Mouse (Mus musculus) CH12.LX (cell line): ENCODE measurements around the gene Max. TPM values are rescaled to one million over a fixed set of nuclear protein-coding genes. Genes with fewer than 3 reads are reported as not detected.
A peak's percentile ranks its signal among the peaks of the same experiment; 100 is the strongest.

Source experiments
- DNase-seq: peaks from one replicate; pipeline ENCODE4 v3.0.0-alpha.2; 2013; ENCODE audit errors: extremely low read depth
- H3K27ac ChIP-seq: 2 replicates; pipeline ENCODE4 v1.5.1; 2012; ENCODE audit warnings: low read depth, mild to moderate bottlenecking, control low read depth, moderate library complexity; ENCODE audit not compliant: insufficient read depth
- H3K27me3 ChIP-seq: replicated peaks from 2 replicates; pipeline ENCODE3; 2012; ENCODE audit warnings: inconsistent platforms
- H3K36me3 ChIP-seq, 2 experiments: replicated peaks in 1 of 2; 2 replicates each; pipeline versions ENCODE3 to v1.6.1; 2012; ENCODE audit warnings: inconsistent platforms in 1 of 2, low read length in 1 of 2, mild to moderate bottlenecking in 1 of 2, mixed read lengths in 1 of 2, moderate library complexity in 1 of 2; ENCODE audit not compliant: control insufficient read depth in 1 of 2, insufficient read depth in 1 of 2
- H3K4me1 ChIP-seq, 2 experiments: 2 replicates each; pipeline ENCODE4 v1.6.1; 2012; ENCODE audit warnings: inconsistent platforms in 1 of 2, moderate library complexity in 1 of 2; ENCODE audit not compliant: insufficient read depth in 2 of 2, control insufficient read depth in 1 of 2
- H3K4me2 ChIP-seq: 2 replicates; pipeline ENCODE4 v1.6.1; 2012; ENCODE audit warnings: low read depth, mild to moderate bottlenecking, control low read depth; ENCODE audit not compliant: poor library complexity, insufficient read depth, severe bottlenecking
- H3K4me3 ChIP-seq, 3 experiments: fragments of 150-350 bp in 1 of 3; sonication (generic) in 1 of 3; replicated peaks in 1 of 3; 2 replicates each; pipeline versions ENCODE3 to v1.5.1; 2011 to 2012; ENCODE audit warnings: low read depth in 2 of 3, low read length in 2 of 3, mild to moderate bottlenecking in 2 of 3, moderate library complexity in 2 of 3, control low read depth in 1 of 3, improper control_type of control experiment in 1 of 3, inconsistent platforms in 1 of 3, mixed read lengths in 1 of 3; ENCODE audit not compliant: poor library complexity in 1 of 3
- H3K79me2 ChIP-seq: replicated peaks from 2 replicates; pipeline ENCODE4 v1.6.1; 2012; ENCODE audit warnings: mild to moderate bottlenecking, moderate library complexity; ENCODE audit not compliant: control insufficient read depth, poor library complexity, insufficient read depth, severe bottlenecking; ENCODE audit errors: extremely low read depth
- H3K9ac ChIP-seq: 2 replicates; pipeline ENCODE4 v1.6.1; 2012; ENCODE audit warnings: low read depth, mild to moderate bottlenecking, control low read depth, moderate library complexity; ENCODE audit not compliant: insufficient read depth
- H3K9me3 ChIP-seq: replicated peaks from 2 replicates; pipeline ENCODE3; 2012; ENCODE audit warnings: low read length, inconsistent platforms, mixed read lengths
- BHLHE40 ChIP-seq: IDR thresholded peaks from 2 replicates; pipeline ENCODE4 v1.6.1; 2011; ENCODE audit warnings: mild to moderate bottlenecking, low read depth, low read length, improper control_type of control experiment
- CHD1 ChIP-seq: IDR thresholded peaks from 2 replicates; pipeline ENCODE4 v1.6.1; 2012; ENCODE audit warnings: low read depth, low read length, improper control_type of control experiment, inconsistent platforms
- CHD2 ChIP-seq: IDR thresholded peaks from 2 replicates; pipeline ENCODE4 v1.6.1; 2011; ENCODE audit warnings: low read length, improper control_type of control experiment
- CTCF ChIP-seq, 2 experiments: IDR thresholded peaks in 1 of 2; conservative IDR thresholded peaks in 1 of 2; 2 replicates each; pipeline ENCODE4 v1.5.1; 2011 to 2012; ENCODE audit warnings: low read depth in 2 of 2, low read length in 2 of 2, improper control_type of control experiment in 1 of 2, inconsistent platforms in 1 of 2, mild to moderate bottlenecking in 1 of 2, moderate library complexity in 1 of 2
- E2F4 ChIP-seq: IDR thresholded peaks from 2 replicates; pipeline ENCODE4 v1.6.1; 2011; ENCODE audit warnings: low read depth, low read length, improper control_type of control experiment; ENCODE audit not compliant: insufficient replicate concordance
- ELF1 ChIP-seq: IDR thresholded peaks from 2 replicates; pipeline ENCODE4 v1.6.1; 2014; ENCODE audit warnings: low read depth, mild to moderate bottlenecking, inconsistent platforms, low read length, improper control_type of control experiment
- EP300 ChIP-seq: IDR thresholded peaks from 2 replicates; pipeline ENCODE4 v1.6.1; 2011; ENCODE audit warnings: low read length, improper control_type of control experiment
- ETS1 ChIP-seq: conservative IDR thresholded peaks from 2 replicates; pipeline ENCODE4 v1.6.1; 2012; ENCODE audit warnings: low read depth, mild to moderate bottlenecking, inconsistent platforms, low read length, improper control_type of control experiment, moderate library complexity
- GABPA ChIP-seq: IDR thresholded peaks from 2 replicates; pipeline ENCODE4 v1.6.1; 2012; ENCODE audit warnings: low read depth, low read length, improper control_type of control experiment, inconsistent platforms; ENCODE audit not compliant: insufficient replicate concordance
- HCFC1 ChIP-seq: IDR thresholded peaks from 2 replicates; pipeline ENCODE4 v1.6.1; 2012; ENCODE audit warnings: low read depth, mild to moderate bottlenecking, inconsistent platforms, low read length, improper control_type of control experiment
- IRF4 ChIP-seq: IDR thresholded peaks from 2 replicates; pipeline ENCODE4 v1.6.1; 2014; ENCODE audit warnings: low read depth, mild to moderate bottlenecking, inconsistent platforms, low read length, improper control_type of control experiment
- JUN ChIP-seq: IDR thresholded peaks from 2 replicates; pipeline ENCODE4 v1.6.1; 2011; ENCODE audit warnings: low read depth, mild to moderate bottlenecking, low read length, improper control_type of control experiment, moderate library complexity; ENCODE audit not compliant: insufficient read depth
- JUND ChIP-seq: conservative IDR thresholded peaks from 2 replicates; pipeline ENCODE4 v1.6.1; 2011; ENCODE audit warnings: low read depth, low read length, improper control_type of control experiment
- KAT2A ChIP-seq: IDR thresholded peaks from 2 replicates; pipeline ENCODE4 v1.6.1; 2012; ENCODE audit warnings: low read length, improper control_type of control experiment, inconsistent platforms; ENCODE audit not compliant: insufficient replicate concordance
- MAFK ChIP-seq: IDR thresholded peaks from 2 replicates; pipeline ENCODE4 v1.6.1; 2011; ENCODE audit warnings: low read length, improper control_type of control experiment; ENCODE audit not compliant: insufficient replicate concordance
- MAX ChIP-seq: IDR thresholded peaks from 2 replicates; pipeline ENCODE4 v1.6.1; 2011; ENCODE audit warnings: low read length, improper control_type of control experiment
- MAZ ChIP-seq: IDR thresholded peaks from 2 replicates; pipeline ENCODE4 v1.6.1; 2012; ENCODE audit warnings: low read depth, mild to moderate bottlenecking, inconsistent platforms, low read length, improper control_type of control experiment, moderate library complexity
- MEF2A ChIP-seq: IDR thresholded peaks from 2 replicates; pipeline ENCODE4 v1.6.1; 2014; ENCODE audit warnings: low read depth, mild to moderate bottlenecking, inconsistent platforms, low read length, improper control_type of control experiment, borderline replicate concordance
- MXI1 ChIP-seq: IDR thresholded peaks from 2 replicates; pipeline ENCODE4 v1.6.1; 2011; ENCODE audit warnings: mild to moderate bottlenecking, low read depth, low read length, improper control_type of control experiment
- MYC ChIP-seq: IDR thresholded peaks from 2 replicates; pipeline ENCODE4 v1.6.1; 2011; ENCODE audit warnings: low read depth, mild to moderate bottlenecking, improper control_type of control experiment, low read length
- NELFE ChIP-seq: IDR thresholded peaks from 2 replicates; pipeline ENCODE4 v1.6.1; 2011; ENCODE audit warnings: low read depth, low read length, improper control_type of control experiment
- NRF1 ChIP-seq: IDR thresholded peaks from 2 replicates; pipeline ENCODE4 v1.6.1; 2014; ENCODE audit warnings: low read depth, mild to moderate bottlenecking, inconsistent platforms, low read length, improper control_type of control experiment, moderate library complexity
- PAX5 ChIP-seq: IDR thresholded peaks from 2 replicates; pipeline ENCODE4 v1.6.1; 2012; ENCODE audit warnings: low read length, inconsistent platforms, mixed read lengths
- POLR2A ChIP-seq: IDR thresholded peaks from 2 replicates; pipeline ENCODE4 v1.6.1; 2011; ENCODE audit warnings: low read depth, mild to moderate bottlenecking, improper control_type of control experiment, low read length
- POLR2AphosphoS2 ChIP-seq: IDR thresholded peaks from 2 replicates; pipeline ENCODE4 v1.6.1; 2011; ENCODE audit warnings: low read depth, low read length, improper control_type of control experiment
- RAD21 ChIP-seq: IDR thresholded peaks from 2 replicates; pipeline ENCODE4 v1.6.1; 2011; ENCODE audit warnings: low read depth, mild to moderate bottlenecking, low read length, improper control_type of control experiment, moderate library complexity
- RCOR1 ChIP-seq: conservative IDR thresholded peaks from 2 replicates; pipeline ENCODE4 v1.6.1; 2012; ENCODE audit warnings: low read depth, mild to moderate bottlenecking, inconsistent platforms, low read length, improper control_type of control experiment
- SIN3A ChIP-seq: IDR thresholded peaks from 2 replicates; pipeline ENCODE4 v1.6.1; 2012; ENCODE audit warnings: low read length, improper control_type of control experiment, inconsistent platforms
- TBP ChIP-seq: conservative IDR thresholded peaks from 2 replicates; pipeline ENCODE4 v1.6.1; 2011; ENCODE audit warnings: low read depth, low read length, improper control_type of control experiment
- TCF12 ChIP-seq: IDR thresholded peaks from 2 replicates; pipeline ENCODE4 v1.6.1; 2014; ENCODE audit warnings: low read depth, mild to moderate bottlenecking, inconsistent platforms, low read length, improper control_type of control experiment
- UBTF ChIP-seq: IDR thresholded peaks from 2 replicates; pipeline ENCODE4 v1.6.1; 2012; ENCODE audit warnings: low read depth, mild to moderate bottlenecking, inconsistent platforms, low read length, improper control_type of control experiment, moderate library complexity
- USF1 ChIP-seq: IDR thresholded peaks from 2 replicates; pipeline ENCODE4 v1.6.1; 2014; ENCODE audit warnings: low read depth, mild to moderate bottlenecking, inconsistent platforms, low read length, improper control_type of control experiment
- USF2 ChIP-seq: conservative IDR thresholded peaks from 2 replicates; pipeline ENCODE4 v1.6.1; 2011; ENCODE audit warnings: low read depth, low read length, improper control_type of control experiment
- ZC3H11A ChIP-seq: IDR thresholded peaks from 2 replicates; pipeline ENCODE4 v1.6.1; 2012; ENCODE audit warnings: low read depth, mild to moderate bottlenecking, inconsistent platforms, low read length, improper control_type of control experiment
- ZKSCAN1 ChIP-seq: IDR thresholded peaks from 2 replicates; pipeline ENCODE4 v1.6.1; 2012; ENCODE audit warnings: low read depth, inconsistent platforms, low read length, improper control_type of control experiment, borderline replicate concordance
- ZMIZ1 ChIP-seq: IDR thresholded peaks from 2 replicates; pipeline ENCODE4 v1.6.1; 2012; ENCODE audit warnings: low read depth, mild to moderate bottlenecking, inconsistent platforms, low read length, improper control_type of control experiment
- ZNF384 ChIP-seq: IDR thresholded peaks from 2 replicates; pipeline ENCODE4 v1.6.1; 2012; ENCODE audit warnings: low read depth, low read length, improper control_type of control experiment, inconsistent platforms
- dilution Hi-C: fragments of 300-500 bp; cut with MboI; formaldehyde crosslinking; loops from 2 replicates; pipeline ENCODE4 v1.14.3; 2020; ENCODE audit warnings: low sequenced_read_pairs; ENCODE audit not compliant: extremely low pct_unique_long_range_greater_than_20kb, extremely low pct_ligation_motif_present
- in situ Hi-C: fragments of 300-500 bp; cut with MboI; formaldehyde crosslinking; loops from 3 replicates; pipeline ENCODE4 v1.14.3; 2019; ENCODE audit warnings: low sequenced_read_pairs, low pct_ligation_motif_present, low pct_unique_long_range_greater_than_20kb, mixed read lengths
- polyA plus RNA-seq: library from polyadenylated mRNA; unstranded; fragments of >175 nt; gene quantifications from 2 replicates; pipeline ENCODE4 v1.2.1, GENCODE M21; 2012; ENCODE audit warnings: low read depth; ENCODE audit not compliant: insufficient read length
- total RNA-seq, 2 experiments: library from RNA; depleted of rRNA; stranded (reverse); fragments of 300-350 nt in 1 of 2; fragments of >200 nt in 1 of 2; gene quantifications; 2 replicates each; pipeline ENCODE4 v1.2.3; 2012 to 2014

The Max gene
- total RNA-seq (2012; rRNA removed) (23.9 and 31.7 TPM in 2 replicates), total RNA-seq (2014; rRNA removed) (69.6 and 84.8 TPM in 2 replicates), polyA plus RNA-seq (106 and 128 TPM in 2 replicates)

GRCm38 (mm10) chr12:76961932-76962891, at the start of gene Max:
TSS of gene Max (minus strand) at chr12:76962201.
- peak within 1 kb of the TSS; percentile 98 for H3K4me2 ChIP-seq
- H3K9ac ChIP-seq = peak within 1 kb of the TSS; percentile 83
- H3K36me3 ChIP-seq = peaks cover 0 to 15% of the 10 kb centered on the region in 2 experiments
- peak within 1 kb of the TSS; percentile 10; the same call in 1 of the 2 replicates for H3K27ac ChIP-seq
- DNase-seq = peak; percentile 99
- peak within 1 kb of the TSS; percentile 74 to 85 (median 83) for H3K4me3 ChIP-seq
- H3K79me2 ChIP-seq = peaks cover 33% of the 10 kb centered on the region
- H3K4me1 ChIP-seq = peaks cover 0 to 26% of the 10 kb centered on the region in 2 experiments; a peak in 2 of 4 replicates
- dilution Hi-C loops (no loop called here), in situ Hi-C loops (no loop called here)
- H3K9me3 ChIP-seq = no peaks in the 10 kb centered on the region
- no peaks in the 10 kb centered on the region for H3K27me3 ChIP-seq
- TF ChIP-seq CTCF (conservative IDR thresholded peaks at IDR 0.05 in 1 of 2, IDR thresholded peaks at IDR 0.05 in 1 of 2; ENCODE audit: low read depth in 2 of 2, low read length in 2 of 2) (no peak), JUND (no peak), UBTF (no peak), MAX (peak; percentile 94), NELFE (no peak), PAX5 (no peak), HCFC1 (peak; percentile 96), MYC (peak; percentile 94), IRF4 (peak; percentile 26; the same call in 1 of the 2 replicates), CHD1 (no peak), CHD2 (peak; percentile 87), POLR2AphosphoS2 (no peak), TBP (no peak), ZNF384 (no peak), MEF2A (0 out of 2 replicates have a peak, but pooled peaks have one; percentile 36), USF2 (peak; percentile 87), MAZ (0 out of 2 replicates have a peak, but pooled peaks have one; percentile 35), EP300 (no peak), TCF12 (peak; percentile 26; the same call in 1 of the 2 replicates), BHLHE40 (peak; percentile 95), JUN (no peak), SIN3A (peak; percentile 62), ELF1 (peak; percentile 86), USF1 (peak; percentile 93), ETS1 (no peak), KAT2A (peak; percentile 99), ZC3H11A (no peak), MAFK (no peak), RAD21 (no peak), ZMIZ1 (no peak; the same call in 1 of the 2 replicates), NRF1 (peak; percentile 96), RCOR1 (no peak), MXI1 (peak; percentile 97), E2F4 (0 out of 2 replicates have a peak, but pooled peaks have one; percentile 32), ZKSCAN1 (no peak), POLR2A (peak; percentile 82), GABPA (peak; percentile 92; the same call in 1 of the 2 replicates)
